Mouse (Mus musculus) adrenal gland, postnatal 10 days (tissue): Measurements from ENCODE around the gene Pcbp3. TPM values are rescaled to one million over a fixed set of nuclear protein-coding genes. Genes with fewer than 3 reads are reported as not detected.
"Not testable (repeated sequence)": the region's sequence is repeated elsewhere in the genome, so short reads cannot be mapped to it uniquely, and the experiment has no call there.

Experiments used
- DNase-seq: peaks from one replicate; pipeline ENCODE4 v3.0.0; 2021; ENCODE audit warnings: mixed read lengths
- total RNA-seq, 2 experiments: library from RNA; stranded (reverse); gene quantifications; 2 replicates each; pipeline ENCODE4 v1.2.3; 2021

The Pcbp3 gene
- total RNA-seq, 2 experiments from 2014 or later = 35.4 to 48.2 TPM

DNA sequence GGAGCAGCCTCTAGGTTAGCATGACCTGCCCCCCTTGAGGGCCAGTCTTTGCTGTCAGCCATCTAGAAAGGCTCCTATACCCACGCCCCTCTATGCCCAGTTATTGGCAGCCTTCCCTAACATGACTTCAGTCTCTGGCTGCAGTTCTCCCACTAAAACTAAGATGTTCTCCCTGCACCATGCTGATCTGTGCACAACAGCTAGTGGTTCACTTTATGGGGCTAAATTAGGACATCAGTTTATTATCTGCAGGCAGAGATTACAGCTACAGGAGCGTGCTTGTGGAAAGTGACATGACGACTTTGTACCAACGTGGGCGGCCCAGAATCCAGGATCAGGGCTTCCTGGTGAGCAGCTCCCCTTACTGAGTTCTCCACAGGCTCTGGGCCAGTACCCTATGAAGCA is 160.4 kb downstream of the Pcbp3 start:
- DNase-seq = no peak

DNA sequence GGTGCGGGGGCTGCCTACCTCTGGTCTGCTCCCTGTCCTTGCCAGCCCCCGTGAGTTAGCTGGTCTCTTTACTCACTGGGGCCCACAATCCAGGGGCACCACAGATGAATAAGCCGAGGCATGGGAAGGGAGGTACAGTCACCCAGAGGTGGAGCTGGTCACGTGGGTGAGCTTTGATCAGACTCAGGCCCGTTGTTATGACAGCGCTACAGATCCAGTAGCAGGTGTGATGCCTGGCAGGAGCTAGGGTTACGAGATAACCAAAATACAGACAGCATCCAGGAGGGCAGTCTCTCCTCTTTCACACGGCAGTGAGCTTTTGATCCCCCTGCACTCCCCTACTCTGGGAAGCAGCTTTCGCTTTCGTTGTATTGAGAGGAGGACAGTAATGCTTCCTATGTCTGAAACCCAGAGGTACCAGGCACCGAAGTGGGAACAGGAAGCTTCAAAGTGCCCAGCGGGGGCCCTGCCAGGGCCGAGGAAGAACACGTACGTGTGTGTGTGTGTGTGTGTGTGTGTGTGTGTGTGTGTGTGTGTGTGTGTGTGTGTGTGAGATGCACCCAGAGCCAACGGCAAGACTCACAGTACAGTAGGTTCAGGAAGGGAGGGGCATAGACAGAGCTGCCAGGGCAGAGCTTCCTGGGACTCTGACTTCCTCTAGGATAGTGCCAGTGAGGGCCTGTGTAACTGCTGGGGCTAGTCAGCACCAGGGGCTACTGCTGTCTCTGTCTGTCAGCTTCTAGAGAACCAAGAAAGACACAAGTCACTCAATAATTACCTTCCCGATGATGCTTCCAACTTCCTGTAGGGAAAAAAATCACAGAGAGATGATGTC is 162.7 kb downstream of the Pcbp3 start:
- DNase-seq = no peak

DNA sequence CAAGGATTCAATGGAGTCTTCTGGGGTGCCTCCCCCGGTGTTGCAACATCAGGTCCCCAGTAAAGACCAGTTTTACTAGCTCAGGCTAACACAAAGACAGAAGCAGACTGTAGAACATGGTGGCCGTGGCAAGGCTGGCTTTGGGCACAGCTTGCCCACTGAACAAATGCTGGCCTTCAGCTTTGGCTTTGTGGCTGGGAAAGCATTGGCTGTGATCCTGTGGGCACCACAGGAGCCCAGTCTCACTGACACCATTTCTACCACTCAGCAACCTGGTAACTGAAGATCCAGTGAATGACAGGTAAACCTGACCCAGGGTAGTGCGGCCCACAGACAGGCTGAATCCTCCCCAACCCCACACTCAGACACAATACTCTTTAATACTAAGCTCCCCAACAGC is 167.6 kb downstream of the Pcbp3 start:
- no peak for DNase-seq

DNA sequence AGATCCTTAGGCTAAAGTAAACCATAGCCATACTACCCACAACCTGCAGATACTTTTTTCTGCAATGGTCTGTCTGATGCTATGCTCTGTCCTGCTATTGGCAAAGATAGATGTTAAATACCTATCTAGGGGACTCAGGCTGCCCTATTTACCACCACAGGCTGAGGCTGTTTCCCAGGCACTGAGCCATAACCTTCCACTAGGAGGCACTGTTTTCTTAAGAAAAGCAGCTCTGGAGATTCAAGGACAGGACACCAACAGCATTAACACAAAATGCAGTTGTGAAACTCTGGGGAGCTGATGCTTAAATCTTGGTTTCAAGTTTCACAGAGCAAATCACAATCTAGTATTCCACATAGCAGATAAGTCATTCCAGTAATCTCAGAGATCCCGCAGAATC is 170.2 kb downstream of the Pcbp3 start:
- DNase-seq = peak; percentile 59

DNA sequence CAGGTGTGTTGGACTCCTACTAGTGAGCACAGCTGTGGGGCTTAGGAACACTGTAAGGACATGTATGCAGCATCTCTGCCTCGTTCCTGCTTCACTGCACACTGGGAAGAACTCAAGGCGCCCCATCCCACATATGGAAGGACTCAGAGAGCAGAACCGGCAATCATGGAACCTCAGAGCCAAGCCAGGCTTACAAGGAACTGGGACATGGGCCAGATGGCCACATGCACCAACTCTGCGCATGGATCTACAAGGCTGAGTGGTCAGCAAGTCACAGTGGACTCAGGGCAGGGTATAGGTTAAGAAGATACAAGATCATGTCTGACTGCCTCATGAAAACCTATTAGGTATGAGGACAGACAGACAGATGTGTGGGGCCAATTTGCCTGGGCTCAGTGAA is 171.8 kb downstream of the Pcbp3 start:
- DNase-seq = no peak

DNA sequence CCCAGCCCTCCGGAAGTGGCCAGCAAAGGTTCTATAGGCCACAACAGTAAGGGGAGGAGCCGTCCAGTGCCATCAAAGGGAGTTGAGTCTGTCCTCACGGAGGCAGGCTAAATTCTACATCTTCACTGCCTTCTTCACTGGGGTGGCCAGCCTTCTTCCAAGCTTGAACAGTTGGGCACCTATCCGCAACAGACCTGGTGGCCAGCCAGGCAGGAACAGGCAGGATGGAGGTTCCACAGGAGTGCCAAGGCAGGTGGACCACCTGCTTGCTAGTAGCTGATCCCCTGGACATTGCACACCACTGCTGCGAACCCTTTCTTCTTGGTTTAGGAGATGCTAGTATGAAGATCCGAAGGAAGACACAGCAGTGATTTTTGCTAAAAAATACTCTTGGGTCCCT is 176.4 kb downstream of the Pcbp3 start:
- no peak for DNase-seq

DNA sequence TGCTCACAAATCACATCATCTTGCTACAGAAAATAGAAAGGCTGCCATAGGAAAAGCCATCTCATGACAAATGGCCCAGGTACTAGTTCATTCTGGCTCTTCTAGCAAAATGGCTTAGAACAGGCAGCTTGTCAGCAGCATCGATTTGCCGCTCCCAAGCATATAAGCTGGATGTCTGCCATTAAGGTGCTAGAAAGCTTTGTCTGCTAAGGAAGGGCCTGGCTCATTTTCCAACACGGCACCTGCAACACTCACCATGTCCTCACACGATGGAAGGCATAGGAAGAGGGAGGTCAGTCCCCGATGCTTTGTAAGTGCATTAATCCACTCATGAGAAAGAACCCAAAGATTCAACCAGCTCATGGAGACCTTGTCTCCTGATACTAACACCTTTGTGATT is 182.5 kb downstream of the Pcbp3 start:
- DNase-seq = no peak

DNA sequence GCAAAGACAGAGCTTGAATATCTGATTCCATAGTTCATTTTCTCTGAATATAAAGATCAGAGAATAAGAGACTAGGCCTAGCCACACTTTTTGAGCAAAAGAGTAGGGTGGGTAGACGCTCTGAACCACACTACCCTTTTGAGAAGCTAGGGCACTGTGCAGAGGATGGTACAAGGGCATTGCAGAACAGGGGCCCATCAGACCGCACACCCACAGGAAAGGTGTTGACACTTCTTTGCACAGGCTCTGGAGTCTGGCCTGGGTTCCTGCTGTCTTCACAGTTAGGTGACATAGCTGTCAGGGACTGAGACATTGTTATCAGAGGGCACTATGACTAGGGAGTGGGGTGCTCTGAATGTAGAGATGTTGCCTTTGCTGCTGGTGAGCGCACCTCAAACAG is 190.1 kb downstream of the Pcbp3 start:
- no peak for DNase-seq

DNA sequence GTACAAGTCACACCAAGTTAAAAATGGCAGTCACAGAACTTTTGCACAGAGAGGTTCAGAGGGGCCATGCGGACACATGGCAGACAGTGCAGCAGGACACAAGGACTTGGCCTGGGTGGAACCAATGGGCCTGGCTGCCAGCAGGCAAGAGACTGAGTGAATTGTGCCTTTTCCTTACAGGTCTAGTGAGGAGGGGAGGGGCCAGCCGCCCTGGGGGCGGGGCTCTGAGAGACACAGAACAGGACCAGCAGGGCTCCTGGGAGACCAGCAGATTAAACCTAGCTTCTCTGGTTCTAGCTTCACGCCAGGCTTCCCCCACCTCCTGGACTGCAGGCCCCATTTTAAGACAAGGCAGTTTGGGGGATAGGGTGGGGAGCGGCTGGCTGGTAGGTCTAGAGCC is 190.6 kb downstream of the Pcbp3 start:
- no peak for DNase-seq

DNA sequence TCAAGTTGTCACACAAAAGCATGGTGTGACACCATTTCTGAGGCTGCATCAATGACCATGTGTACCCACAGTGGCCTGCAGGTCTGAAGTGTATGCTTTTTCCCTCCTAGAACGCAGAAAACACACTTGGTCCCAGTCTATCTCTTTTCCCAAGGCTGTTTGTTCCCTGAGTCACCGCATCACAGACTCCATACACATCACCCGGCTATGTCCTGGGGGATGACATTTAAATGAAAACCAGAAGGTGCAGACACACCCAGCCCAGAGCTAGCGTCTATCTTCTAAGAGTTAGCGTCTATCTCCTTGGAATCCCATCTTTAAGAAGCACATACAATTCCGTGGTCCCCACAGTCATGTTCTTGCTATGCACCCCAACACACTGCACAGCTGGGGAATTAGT is 192.1 kb downstream of the Pcbp3 start:
- DNase-seq = no peak

DNA sequence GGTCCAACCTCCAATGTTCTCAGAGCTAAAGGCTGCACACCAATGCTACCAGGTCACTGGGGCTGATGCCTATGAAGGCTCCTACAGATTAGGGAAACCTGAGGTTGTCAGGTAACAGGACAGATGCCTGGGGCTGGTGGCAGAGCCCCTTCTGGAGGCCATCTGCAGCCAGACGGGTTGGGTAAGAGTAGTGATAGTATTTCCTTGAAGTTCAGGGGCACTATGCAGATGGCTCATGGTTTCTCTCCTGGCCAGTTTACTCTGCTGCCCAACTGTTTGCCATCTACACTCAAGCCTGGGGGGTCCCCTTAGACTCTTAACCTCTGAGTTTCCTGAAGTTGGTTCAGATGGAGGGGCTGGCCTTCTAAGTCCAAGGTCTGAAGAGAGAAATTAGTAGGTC is 195.5 kb downstream of the Pcbp3 start:
- DNase-seq = no peak

DNA sequence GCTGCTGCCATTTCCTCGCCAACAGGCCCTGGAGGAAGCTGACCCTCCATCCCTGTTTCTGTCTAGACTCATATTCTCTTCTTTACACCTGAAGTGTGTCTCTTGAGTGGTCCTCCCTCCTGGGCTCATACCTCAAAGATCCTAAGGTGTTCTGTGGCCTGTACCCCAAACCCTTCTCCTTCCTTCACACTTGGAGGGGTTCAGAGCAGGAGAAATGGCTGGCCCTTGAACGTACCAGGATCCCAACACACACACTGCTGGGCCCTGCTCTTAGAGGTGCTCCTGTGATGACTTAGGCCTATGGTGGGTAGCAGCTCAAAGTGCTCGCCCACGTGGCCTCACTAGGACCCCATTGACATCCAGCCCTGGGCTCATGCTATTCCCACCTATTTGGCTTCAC is 196.8 kb downstream of the Pcbp3 start:
- DNase-seq = no peak

DNA sequence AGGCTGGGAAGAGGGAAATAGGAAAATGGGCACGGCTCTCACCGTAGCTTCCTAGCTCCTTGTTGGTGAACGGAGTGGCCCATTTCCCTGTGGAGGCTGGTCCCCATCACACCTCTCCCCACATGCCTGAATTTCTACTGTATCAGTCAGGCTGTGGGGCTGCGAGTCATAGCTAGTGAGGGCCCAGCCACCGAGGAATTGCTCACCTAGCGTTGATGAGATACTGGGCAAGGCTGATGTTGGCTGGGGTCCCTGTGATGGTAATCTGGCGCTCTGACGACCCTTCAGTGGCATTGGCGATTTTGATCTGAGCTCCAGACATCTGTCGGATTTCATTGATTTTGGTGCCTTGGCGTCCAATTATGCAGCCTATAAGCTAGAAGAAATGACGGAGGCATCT is 198.7 kb downstream of the Pcbp3 start:
- DNase-seq = no peak

DNA sequence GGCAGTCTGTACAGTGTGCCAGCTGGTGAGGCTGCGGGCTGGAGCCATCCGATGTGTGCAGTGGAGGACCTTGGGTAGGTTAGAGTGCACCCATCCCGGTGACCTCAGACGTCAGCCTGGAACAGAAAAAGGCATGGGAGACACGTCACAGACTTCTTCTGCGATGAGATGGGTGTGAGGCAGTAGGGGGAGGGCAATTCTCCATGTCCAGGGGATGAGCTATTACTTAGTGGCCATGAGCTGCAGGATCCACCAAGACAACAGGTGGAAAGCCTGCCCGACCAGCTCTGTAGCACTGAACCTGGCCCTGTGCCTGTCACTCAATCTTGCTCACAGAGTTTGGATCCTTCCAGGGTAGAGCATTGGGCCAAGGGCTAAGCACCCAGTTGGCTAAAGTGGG is 199.3 kb downstream of the Pcbp3 start:
- no peak for DNase-seq

DNA sequence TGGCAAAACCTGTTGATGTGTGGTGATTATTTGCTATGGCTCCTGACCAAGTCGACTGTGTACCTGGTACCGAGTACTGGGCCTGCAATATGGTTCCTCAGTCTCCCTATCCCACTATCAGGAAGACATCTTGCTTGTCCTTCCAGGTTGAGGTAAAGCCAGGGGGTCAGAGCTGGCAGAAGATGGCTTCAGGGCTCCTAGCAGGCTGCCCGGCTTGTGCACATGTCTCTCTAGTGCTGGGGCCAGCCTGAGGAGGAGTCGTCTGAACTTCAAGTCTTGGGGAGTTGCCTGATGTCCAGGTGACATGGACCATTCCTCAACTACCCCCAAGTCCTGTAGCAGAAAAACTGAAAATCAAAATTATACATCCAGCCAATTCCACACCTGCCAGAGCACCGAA is 201.8 kb downstream of the Pcbp3 start:
- DNase-seq = no peak

DNA sequence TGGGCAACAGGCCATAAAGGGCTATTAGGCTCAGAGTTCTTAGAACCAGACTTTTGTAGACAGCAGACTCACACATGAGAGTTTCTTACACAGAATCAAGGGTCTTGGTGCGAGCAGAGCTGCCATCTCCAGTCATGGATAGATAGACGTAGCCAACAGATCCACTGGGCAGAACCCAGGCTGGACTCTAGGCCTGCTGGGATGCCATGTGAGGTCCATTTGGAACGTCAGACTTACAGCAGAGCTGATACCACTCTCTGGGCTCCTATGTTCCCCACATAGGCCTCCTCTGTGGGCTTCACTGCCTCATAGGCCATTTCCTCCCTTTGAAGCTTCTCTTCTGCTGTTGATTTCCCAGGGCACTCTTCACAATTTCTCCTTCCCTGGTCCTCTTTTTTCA is 208.0 kb downstream of the Pcbp3 start:
- DNase-seq = no peak

DNA sequence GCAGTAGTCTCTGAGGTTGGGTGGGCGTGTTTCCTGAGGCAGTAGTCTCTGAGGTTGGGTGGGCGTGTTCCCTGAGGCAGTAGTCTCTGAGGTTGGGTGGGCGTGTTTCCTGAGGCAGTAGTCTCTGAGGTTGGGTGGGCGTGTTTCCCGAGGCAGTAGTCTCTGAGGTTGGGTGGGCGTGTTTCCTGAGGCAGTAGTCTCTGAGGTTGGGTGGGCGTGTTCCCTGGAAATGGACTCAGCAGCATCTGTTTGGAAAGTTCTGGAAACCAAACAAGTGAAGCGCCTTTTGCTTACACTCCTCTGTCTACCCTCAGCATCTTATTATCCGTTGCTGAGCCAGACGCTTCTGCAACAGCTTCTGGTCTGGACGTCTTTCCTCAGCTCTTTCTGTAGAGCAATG is 217.4 kb downstream of the Pcbp3 start:
- DNase-seq = not testable (repeated sequence)

DNA sequence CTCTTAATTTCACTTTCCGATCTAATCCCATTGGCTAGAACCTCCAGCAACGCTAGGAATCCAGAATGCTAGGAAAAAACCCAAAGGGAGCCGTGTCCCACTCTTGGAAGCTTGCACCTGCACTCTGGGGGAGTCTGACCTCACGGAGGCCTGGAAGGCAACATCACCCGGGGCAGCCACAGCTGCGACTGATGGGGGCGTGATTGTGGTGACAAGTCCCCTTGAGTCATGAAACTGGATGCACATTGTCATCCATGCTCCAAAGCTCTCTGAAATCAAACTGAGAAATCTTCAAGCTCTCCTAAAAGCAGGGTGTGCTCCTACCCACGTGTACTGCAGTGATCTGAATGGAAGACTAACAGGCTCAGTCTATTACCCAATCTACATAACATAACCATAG is 224.9 kb downstream of the Pcbp3 start:
- no peak for DNase-seq

DNA sequence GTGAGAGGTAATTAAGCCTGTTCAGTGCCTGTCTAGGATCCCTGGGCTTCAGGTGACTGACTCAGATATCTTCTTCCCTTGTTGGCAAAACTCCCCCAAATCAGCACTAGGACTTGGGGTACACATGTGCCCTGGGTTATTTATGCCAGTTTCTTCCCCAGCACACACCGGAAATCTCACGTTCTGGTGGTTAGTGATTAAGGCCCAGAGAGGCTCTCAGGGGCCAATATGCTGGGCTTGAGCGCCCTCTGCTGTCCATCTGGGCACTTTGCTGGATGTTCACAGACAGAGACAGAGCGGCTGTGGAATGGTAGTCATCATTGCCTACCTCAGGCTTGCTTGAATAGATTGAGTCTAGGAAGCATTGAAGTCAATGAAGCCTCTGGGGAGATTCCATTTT is 226.7 kb downstream of the Pcbp3 start:
- peak; percentile 88 for DNase-seq

DNA sequence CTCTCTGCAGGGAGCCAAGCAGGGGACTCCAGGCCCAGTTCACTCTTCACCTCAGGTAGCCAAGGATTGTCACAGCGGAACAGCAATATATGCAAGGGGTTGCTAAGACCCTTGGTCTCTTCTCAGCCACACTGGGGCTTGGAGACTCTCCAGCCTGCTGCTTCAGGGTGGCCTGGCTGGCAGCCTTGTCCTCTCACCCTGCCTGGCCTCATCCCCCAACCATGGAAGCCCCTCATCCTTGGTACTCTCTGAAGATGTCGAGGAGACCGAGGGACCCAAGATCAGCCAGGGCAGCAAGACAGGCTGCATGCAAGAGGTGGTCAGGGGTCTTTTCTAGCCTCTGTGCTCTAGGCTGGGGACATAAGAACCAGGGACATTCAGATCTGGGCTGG is 228.0 kb downstream of the Pcbp3 start:
- DNase-seq = no peak

DNA sequence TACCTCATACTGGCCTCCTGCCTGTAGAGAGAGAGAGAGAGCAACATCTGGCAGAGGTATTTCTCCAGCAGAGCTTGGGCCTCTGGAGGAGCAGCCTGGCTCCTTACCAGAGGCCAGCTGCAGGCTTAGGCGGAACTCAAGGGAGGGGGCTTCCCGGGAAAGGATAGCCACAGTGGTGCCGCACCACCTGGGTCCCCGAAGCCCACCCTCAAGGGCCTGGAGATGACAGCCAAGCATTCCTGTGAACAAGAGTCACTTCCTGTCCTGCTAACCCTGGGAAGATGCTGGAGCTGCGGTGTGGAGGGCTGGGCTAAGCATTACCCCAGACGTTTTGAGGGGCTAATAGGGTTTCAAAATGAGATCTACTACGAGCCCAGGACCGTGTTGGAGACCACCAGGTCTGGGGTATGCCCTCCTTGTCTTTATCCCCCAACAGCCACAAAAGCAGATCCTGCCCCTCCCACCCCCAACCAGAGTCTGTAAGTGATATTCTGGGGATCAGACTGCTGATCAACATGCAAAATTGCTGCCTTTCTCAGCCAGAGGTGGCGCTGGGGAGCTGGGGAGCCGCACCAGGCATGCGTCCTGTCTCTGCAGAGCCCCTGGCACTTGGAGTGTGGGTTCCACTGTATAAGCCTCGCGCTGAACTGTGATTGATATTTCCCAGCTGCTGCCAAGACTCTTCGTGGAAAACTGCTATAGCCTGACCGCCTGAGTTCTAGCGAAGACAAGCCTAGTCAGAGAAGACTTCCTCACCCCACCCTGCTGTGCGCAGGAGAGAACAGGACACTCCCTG is 228.6 kb downstream of the Pcbp3 start:
- peak; percentile 87 for DNase-seq

DNA sequence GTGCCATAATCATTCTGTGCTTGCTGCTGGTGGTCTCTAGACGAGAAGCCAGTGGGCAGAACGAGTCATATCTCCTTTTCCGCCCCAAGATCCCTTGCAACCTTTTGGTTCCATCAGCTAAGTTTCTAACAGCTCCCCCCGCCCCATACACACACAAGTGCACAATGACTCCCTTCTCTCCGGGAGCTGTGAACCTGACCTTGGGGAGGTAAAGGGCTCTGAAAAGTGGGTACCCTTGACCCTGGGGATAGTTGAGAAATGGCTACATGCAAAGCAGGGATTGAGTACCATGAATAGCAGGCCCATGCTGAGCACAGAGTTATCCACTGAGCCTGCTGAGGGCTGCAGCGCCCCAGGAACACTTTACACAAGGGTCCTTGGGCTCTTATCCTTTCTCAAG is 229.3 kb downstream of the Pcbp3 start:
- peak; percentile 37 for DNase-seq

DNA sequence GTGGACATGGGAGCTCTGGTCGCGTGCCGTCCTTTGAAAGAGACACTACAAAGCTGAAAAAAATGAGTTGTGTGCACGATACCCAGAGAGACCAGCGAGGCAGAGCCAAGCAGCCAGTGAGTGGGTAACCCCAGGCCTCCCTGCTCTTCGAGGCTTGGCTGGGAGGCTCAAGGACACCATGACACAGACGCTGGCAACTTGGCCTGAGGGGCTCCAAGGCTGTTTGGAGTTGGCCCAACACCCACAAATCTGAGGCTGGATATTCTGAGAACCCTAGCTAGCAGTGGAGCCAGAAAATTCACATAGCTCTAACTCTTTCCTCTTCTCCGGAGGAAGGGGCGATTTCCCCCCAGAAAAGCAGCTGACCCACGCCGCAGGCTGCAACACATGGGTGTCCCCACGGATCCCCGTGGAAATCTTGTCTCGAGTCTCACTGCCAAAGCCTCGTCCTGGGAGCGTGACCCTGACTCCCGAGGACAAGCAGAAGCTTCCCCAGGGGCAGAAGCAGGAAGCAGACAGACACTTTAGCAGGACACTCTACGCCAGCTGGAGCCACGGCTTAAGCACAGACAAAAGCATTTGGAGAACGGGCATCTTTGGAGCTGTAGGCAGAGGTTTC is 230.0 kb downstream of the Pcbp3 start:
- peak; percentile 81 for DNase-seq
